Mouse (Mus musculus) spleen, postnatal 4 days (tissue): ENCODE measurements around the gene Hnrnpc.
A peak's percentile ranks its signal among the peaks of the same experiment; 100 is the strongest.

Source experiments
- DNase-seq, 2 experiments: peaks; one replicate each; pipeline ENCODE4 v3.0.0; 2022; ENCODE audit warnings: low spot score in 2 of 2

Hnrnpc gene

GRCm38 (mm10) chr14:52103856-52104676 is at the start of gene Hnrnpc:
TSS of gene Hnrnpc (minus strand) at chr14:52104028.
- DNase-seq = peak; percentile 100

DNA sequence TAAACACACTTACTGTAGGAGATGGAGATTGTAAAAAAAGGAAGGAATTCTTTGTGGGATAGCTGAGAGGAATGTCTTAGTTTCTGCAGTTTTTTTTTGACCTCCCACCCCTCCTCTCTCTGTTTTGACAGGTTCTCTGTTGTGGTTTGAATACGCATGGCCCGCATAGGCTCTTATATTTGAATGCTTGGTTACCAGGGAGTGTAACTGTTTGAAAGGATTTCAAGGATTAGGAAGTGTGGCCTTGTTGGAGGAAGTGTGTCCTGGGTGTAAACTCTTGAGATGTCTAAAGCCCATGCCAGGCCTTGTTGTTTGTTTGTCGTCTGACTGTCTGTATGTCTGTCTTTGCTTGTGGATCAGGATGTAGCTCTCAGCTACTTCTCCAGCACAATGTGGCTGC is 48.8 kb upstream of the Hnrnpc start:
- no peak for DNase-seq

- DNase-seq = no peak
Observed at GRCm38 (mm10) chr14:52152179-52152578, 48.4 kb upstream of the Hnrnpc start.

DNA sequence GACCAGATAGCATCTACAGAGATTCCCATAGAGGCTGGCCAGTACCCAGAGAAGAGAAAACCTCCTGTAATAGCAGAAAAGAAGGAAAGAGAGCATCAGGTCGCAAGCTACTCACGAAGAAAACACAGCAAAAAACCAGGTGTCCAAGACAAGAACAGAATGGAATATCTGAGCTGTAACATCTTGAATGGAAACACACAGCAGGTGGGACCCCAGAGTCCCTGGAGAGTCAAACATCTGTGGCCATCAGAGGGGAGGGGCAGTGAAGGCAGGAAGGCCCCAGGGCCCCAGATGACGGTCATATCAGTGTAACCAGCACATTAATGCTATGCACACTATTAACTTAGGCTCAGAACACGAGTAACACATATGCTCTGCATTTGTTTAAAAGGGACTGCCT is 46.1 kb upstream of the Hnrnpc start:
- no peak for DNase-seq

DNA sequence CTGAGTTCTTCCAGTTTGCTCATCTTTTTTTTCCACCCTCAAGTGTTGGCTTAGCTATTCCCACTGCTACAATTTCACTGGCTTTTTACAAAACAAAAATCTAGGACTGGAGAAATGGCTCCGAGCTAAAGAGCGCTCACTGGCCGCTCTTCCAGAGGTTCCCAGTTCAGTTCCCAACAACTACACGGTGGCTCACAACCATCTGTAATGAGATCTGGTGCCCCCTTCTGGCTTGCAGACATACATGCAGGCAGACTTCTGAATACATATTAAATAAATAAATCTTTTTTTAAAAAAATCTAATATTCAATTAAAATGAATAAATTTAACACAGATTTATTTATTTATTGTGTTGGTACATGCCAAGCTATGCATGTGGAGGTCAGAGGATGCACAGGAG is 42.7 kb upstream of the Hnrnpc start:
- no peak for DNase-seq

DNA sequence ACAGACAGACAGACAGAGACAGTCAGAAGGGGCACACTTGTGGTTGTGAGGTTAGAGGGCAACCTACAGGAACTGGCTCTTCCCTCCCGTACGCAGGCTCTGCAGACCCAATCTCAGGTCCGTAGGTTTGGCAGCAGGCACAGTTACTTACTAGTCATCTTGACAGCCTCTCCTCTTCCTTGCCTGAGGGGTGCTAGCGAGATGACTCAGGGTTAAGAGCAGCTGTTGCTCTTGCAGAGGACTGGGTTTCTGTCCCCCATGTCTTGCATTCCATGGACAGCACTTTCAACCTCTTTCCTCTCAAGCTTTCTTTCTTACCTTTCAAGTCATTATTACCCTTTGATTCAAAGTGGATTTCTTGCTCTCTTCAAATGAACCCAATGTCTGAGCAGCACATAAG is 40.3 kb upstream of the Hnrnpc start:
- DNase-seq = no peak

DNA sequence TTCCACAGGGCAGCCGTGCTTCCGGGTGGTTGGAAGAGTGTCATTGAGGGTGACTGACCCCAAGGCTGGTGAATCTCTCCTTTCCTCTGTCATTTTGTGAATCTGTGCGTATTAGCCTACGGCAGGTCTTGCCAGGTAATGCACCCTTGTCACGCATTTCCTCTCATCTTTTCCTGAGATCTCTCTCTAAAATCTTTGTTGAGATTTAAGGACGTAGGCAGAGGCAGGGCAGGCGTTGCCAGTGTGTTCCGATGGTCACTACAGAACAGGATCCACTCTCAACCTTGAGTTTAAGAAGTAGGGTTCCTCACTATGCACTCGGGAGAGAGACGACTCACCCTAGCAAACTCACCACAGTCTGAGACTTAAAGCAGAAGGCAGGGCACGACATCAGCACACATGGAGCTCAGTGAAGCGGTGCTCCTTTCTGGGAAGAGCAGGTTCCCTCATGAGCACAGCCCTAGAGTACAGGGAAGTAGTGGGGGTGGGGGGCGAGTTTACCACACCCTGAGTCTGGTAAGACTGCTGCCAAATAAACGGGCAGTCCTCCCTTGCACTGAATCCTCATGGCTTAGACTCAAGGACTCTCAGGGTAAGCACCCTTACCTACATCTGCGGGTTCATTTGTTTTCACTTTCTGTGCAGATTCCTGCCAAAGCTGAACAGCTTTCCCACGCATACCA is 37.8 kb upstream of the Hnrnpc start:
- no peak for DNase-seq

DNA sequence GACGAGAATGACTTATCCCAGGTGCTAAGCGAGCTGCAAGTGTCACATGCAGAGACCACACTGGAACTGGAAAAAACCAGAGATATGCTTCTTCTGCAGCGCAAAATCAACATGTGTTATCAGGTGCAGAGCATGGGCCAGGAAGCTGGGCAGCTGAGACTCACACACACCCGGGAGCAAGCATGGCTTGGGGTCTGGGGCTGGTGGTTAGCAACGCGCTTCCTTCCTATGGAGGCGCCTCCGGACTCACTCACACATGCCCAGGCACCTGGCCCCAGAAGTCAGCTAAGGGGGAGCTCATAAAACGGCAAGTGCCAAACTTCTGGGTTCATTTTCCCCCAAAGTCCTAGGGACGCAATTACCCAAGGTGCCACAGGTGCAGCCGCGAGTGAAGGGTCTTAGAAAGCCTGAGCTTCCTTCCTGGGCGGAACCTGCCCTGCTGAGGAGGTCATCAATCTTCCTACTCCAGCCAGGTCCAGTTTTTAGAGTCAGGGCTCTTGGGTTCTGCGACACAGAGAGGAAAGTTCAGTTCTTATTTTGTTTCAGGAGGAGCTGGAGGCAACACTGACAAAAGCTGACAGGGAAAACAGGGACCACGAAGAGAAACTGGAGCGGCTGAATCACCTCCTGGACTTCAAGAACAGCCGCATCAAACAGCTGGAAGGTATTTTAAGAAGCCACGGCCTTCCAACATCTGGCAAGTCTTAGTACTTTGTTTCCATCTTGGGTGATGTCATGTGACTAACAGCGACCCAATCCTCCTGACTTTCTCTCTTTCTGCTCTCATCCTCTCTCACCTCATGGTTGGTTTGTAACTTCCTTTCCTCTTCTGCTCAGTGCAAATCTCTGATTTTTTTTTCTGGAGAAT is 37.0 kb upstream of the Hnrnpc start:
- no peak for DNase-seq

GRCm38 (mm10) chr14:52133584-52133983 is 29.8 kb upstream of the Hnrnpc start:
- no peak for DNase-seq

DNA sequence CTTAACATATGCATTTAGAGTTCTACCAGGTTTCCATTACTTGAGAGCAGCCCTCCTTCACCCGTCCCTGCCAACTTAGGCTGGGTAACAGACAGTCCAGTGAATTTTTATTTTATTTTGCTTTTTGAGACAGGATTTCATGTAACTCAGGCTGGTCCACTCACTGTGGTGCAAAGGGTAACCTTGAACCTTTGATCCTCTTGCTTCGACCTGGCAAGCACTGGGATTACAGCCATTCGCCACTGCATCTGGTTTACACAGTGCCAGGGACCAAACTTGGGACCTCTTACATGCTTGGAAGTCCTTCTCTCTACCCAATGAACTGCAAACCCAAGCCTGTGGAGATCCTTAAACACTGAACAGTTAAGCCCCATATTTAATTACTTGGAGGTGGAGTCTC is 20.8 kb upstream of the Hnrnpc start:
- DNase-seq = no peak

DNA sequence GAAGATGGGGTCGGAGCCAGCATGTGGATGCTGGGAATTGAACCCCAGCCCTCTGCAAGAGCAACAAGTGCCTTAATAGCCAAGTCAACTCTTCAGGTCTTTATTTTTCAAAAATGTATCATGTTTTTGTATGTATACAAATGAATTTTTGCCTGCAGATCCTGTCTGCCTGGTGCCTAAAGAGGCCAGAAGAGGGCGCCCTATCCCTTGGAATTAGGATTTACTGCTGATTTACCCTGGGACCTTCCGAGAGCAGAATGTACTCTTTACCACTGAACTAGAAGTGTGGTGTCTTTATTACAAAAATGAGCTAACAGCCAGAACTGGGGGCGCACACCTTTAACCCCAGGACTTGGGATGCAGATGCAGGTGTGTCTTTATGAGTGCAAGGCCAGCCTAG is 20.1 kb upstream of the Hnrnpc start:
- peak; percentile 67 to 88 for DNase-seq

GRCm38 (mm10) chr14:52120169-52120568 is 16.3 kb upstream of the Hnrnpc start:
- DNase-seq = no peak

- peak; percentile 23 to 71 for DNase-seq
Observed at GRCm38 (mm10) chr14:52118823-52119608, 15.2 kb upstream of the Hnrnpc start.

- DNase-seq = no peak
Observed at GRCm38 (mm10) chr14:52118456-52118822, 14.6 kb upstream of the Hnrnpc start.

DNA sequence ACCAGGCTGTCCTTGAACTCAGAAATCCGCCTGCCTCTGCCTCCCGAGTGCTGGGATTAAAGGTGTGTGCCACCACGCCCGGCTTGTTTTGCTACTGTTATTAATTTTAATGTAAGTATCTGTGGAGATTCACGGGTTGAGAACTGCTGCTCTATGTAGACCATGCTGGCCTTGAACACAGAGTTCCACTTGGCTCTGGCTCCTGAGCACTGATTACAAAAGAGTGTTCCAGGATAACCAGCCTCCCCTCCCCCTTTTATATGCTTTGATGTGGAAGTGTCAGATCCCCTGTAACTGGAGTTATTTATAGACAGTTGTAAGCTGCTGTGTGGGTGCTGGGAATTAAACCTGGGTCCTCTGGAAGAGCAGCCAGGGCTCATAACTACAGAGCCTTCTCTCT is 13.4 kb upstream of the Hnrnpc start:
- no peak for DNase-seq

DNA sequence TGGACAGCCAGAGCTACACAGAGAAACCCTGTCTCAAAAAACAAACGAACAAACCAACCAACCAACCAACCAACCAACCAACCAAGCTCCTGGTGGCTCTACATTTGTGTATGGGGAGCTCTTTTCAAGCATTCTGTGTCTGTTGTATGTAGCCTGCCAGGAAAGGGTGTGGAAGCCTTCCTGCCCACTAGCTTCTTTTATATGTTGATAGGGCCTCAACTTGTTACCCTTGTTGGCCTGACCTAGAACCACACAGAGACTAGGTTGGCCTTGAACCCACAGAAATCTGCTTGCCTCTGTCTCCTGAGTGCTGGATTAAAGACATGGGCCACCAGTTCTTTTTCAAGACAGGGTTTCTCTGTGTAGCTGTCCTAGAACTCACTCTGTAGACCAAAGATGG is 10.3 kb upstream of the Hnrnpc start:
- no peak for DNase-seq

GRCm38 (mm10) chr14:52110346-52110745 is 6.5 kb upstream of the Hnrnpc start, which contains the start of gene Rpgrip1:
TSS of gene Rpgrip1 (plus strand) at chr14:52110704.
- no peak for DNase-seq

DNA sequence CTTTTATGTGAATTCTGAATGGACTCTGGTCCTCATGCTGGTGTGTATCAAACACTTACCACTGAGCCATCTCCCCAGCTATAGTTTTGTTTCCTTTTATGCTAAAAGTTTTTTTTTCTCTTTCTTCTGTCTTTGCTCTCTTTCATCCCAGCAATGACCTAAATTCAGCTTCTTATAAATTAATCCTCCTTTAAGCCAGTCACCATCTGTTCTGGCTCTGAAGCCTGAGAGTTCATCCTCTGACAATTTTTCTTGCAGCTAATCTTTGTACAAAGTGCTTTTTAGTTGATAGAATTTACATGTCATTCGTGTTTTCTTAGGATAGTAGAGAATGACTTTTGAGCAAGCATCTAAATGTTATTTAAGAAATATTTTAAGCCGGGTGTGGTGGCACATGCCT is 4.2 kb upstream of the Hnrnpc start:
- no peak for DNase-seq

DNA sequence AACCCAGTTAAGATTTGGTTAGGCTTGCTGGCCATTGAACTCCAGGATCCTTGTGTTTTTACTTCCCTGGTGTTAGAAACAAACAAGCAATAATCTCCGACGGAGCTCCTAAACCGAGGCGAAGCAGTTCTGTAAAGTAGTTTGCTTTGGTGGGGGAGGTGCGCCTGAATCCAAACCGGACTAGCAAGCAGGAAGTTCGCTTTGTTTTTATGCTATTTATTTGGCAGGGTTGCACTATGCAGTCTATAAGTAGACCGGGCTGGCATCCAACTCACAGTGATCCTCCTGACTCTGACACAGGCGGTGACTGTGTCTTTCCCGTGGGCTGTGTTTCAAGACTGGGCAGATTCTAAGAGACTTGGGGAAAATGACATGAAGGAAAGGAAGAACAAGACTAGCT is 2.9 kb upstream of the Hnrnpc start:
- DNase-seq = peak; percentile 30 to 62

- peak in 1 of 2 experiments; percentile 54 for DNase-seq
Observed at GRCm38 (mm10) chr14:52105308-52105707, 1.5 kb upstream of the Hnrnpc start.

DNA sequence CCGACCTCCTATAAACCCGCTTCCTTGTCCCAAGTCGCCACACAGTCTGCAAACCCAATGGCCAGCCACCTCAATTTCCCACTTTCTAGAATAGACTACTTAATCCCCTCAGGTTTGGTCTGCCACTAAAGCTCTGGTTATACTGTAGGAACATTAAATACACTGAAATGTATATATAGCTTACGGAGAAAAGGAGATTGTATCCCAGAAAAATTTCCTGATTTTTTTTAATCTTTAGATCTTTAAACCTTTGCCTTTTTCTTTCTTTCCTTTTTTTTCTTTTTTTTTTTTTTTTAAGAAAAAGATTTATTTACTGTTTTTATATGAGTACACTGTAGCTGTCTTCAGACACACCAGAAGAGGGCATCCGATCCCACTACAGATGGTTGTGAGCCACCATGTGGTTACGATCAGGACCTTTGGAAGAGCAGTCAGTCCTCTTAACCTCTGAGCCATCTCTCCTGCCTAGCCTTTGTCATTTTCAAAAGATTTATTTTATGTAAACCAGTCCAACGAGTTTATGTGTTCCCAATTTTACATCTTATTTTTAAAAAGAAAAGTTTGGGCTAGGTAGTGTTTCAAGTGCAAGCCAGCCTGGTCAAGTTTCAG is 953 bp upstream of the Hnrnpc start:
- peak in 1 of 2 experiments; percentile 49 for DNase-seq
